Mouse (Mus musculus) frontal cortex, postnatal 14 days (tissue): ENCODE data around the gene Naa11.

ENCODE experiments used
- DNase-seq, 2 experiments: peaks; one replicate each; pipeline ENCODE4 v3.0.0; 2022; ENCODE audit warnings: low spot score in 2 of 2

Gene Naa11

DNA sequence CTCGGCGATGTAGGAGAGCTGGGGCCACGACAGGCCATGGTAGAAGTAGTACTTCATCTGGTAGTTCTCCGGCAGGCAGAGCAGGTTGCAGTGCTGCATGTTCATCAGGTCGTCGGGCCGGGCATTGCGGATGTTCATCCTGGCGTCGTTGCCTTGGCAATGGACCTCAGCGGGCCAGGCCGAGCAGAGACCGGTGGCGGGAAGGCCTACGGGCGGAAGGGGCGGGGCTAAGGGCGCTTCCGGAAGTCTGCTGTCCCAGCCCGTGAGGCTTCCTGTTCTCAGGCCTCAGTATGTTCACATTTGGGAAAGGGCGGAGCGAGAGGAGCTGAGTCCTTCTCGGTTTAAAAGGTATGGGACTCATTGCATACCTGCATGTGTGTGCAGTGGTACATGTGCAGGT, at the start of gene Naa11:
Gene Naa11, minus strand, starts transcription at position 220 of the 400 bp plus-strand sequence.
- DNase-seq, result no peak

DNA sequence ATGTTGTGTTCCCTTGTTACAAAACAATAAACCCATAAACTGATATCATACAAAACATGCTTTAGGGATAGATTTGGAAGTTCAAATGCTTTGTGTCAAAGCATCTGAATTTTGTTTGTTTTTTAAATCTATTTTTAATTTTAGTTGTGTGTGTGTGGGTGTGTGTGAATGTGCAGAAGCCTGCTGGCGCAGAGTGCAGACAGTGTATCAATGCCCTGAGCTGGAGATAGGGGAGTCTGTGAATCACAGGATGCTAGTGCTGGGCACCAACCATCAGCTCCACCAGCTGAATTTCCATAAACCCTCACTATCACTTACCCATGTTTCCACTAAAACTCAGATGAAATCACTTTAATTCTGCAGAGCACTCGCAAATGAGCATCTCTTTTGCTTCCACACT, 40.3 kb upstream of the Naa11 start:
- DNase-seq, result no peak

DNA sequence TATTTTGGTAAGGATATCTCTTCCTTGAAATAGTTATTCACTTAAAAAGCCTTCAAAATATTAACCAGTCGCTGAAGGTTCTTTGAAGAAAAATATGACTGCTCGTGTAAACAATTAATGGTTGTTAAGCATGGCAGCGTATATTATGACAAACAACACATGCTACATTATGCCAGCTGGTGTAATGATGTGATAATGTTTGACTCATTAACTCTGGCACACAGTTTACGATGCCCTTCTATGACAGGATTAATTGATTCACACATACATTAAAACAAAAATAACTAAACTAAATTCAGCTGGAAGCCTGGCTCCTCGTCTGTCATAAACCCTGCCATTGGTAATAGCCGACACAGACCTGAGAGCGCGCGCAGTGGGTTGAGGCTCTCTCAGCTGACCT, 37.8 kb upstream of the Naa11 start:
- DNase-seq, result no peak

DNA sequence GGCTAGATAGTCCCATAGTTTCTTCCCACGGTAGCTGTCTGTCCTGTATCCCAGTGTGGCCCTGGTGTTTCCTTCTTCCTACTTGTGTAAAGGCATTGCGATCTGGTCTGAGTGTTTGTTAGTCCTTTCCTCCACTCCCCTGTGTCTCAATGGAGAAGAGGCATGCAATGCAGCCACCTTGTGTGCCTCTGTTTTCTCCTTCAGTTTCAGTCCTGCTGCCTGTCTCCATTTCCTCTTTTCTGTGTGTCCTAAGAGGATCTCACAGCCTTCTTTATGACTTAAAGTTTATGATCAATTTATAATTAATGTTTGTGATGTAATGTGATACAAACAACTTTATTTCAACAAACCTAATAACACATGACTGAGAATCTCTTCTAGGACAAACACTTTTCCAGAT, 29.5 kb upstream of the Naa11 start:
- DNase-seq, result no peak

DNA sequence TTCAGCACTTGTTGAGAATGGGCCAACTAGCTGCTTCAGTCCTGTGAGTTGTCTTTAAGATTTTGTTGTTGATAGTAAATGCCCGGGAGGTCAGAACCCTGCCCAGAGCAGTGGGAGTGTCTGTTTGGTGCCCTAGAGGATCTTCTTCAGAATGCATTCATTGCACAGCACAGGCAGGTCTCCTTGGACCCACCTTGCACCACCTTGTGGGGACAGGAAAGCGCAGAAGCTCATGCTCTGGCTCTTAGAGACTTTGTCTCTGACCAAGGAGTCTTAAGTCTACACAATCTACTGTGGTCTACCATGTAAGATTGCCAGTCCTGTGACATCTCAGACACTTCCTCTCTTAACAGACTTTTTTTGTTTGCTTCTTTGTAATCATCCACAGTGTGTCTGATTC, 25.0 kb upstream of the Naa11 start:
- DNase-seq, result no peak

DNA sequence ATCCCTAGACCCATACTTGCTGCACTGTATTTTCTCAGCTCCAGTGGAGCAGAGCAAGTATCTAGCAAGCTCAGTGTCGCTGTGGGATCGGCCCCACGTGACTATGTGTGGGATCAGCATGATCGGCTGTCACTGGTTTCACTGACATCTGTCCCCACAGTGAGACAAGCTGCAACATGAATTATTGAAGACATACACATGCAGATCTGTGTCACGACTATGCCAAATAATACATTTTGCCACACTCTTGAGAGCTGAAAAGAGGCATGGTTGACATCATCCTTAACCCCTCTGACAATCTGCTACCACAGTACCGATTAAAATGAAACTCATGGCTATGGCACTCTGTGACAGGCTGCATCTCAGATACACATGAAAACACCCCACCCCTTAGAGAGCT, 23.7 kb upstream of the Naa11 start:
- DNase-seq, result no peak

DNA sequence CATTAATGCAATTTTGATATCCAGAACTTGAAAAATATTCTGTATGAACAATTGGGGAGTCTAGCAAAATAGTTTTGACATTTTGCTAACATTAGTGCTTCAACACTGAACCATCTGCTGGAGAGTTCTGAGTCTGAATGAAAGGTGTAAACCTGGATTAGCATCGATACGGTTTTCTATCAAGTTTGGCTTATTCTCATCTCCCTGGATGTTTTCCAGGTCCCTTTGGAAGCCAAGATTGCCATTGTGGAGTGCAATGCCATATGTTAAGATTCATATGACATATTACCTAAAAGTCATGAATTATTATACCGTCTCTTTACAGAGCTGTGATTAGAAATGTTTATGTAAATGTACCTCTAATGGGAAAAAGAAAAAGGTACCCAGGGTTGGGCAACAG, 21.5 kb upstream of the Naa11 start:
- DNase-seq, result no peak

DNA sequence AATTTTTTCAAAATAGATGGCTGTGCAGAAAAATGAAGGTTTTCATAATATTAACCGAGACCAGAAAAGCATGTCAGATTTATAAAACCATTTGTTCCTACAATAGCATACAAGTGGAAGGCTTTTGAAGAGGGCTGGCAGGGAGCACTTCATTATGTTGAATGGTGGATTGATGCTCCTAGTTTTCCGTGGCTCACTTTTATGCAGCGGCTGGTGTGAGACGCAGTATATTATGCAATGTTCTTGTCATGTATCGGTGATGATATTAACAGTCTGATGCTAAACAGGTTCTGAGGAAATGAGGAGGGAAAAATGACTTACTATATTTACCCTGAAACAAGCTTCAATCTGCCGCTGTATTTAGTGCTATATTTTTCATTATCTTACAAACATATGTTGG, 18.0 kb upstream of the Naa11 start:
- DNase-seq, result no peak

DNA sequence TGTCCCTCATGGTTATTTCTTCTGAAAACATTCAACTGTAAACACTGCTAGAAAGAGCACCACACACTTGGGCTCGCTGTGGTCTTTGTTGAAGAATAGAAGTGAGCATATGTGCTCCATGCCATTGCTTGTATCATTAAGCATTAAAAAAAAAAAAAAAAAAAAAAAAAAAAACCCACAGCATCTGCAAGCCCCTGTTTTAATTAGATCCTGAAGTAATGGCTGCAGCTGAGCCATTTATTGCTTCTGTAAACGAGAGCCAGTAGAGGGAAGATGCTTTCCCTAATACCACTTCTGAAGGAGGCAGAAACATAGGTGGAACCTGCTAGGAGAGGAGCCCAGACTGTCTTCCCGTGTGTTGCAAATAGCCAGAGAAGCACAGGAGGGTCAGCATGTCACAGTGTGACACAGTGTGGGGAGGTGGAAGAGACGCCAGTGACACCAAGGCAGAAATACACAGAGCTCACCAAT, 17.1 kb upstream of the Naa11 start:
- DNase-seq, result no peak

DNA sequence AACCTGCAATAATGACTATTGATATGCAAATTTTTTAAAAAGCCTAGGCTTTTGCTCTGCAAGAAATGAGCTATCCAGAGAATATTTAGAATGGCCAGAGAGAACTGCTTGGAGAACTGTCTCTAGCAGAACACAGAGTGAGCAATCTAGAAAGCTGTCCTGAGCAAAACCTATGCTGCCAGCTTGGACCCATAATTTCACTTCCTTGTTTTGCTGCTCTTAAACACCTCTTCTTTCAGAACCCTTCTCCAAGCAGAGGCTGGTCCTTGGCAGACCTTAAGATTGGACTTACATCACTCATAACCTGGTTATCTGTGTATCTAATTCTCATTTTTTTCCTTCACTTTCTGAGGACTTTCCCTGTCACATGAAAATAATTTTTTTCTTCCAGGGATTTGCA, 8.9 kb upstream of the Naa11 start:
- DNase-seq, result no peak

DNA sequence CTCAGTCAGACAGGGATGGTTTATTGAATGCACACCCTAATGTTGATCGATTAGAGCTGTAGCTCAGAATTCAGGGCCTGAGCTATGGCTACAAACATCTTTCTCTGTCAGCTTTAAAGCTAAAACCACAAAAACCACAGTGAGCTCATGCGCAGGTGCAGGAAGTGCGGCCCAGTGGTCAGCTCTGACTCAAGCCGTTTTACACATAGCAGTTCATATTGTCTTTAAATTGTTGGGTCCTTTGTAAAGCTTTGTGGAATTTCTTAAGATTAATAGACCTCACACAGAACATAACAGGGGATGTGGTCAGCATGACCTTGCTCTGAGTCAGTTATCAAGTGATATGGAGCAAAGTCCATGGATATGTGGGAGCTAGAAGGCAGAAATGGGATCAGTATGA, 5.4 kb upstream of the Naa11 start:
- no peak for DNase-seq

DNA sequence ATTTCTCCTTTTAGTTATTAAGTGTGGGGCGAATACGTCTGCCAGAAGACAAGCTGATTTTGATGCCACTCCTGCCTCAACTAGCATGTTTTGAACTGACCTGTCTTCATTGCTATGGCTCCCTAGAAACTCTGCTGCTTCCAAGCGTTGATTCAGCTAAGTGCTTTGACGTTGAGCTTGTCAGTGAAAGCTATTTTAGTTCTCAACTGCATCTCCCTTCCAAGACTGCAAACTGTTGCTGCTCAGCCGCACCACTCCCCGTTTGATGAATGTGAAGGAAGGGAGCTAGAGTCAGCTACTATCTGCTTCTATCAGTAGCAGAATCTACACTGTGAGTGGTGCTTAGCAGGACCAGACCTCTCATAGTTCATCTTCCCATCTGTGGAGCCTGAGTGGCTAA, 4.6 kb downstream of the Naa11 start:
- peak; percentile 18 to 23 for DNase-seq

DNA sequence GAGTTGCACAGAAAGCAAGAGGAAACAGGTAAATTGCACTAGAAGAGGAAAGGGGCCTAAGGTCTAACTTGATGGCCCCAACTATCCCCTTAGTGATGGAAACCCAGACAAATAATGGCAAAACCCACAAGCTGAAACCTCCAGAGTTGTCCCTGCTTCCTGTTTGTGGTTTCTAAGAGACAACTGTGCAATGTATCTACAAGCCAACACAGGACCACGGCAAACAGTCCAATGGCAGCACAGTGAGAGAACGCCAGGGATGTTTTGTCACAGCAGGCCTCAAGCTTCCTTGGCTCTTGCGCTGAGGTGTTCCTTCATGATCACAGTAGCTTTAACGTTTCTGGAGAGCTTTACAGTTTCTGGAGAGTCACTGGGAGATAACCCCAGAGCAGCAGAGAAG, 7.8 kb downstream of the Naa11 start:
- no peak for DNase-seq

DNA sequence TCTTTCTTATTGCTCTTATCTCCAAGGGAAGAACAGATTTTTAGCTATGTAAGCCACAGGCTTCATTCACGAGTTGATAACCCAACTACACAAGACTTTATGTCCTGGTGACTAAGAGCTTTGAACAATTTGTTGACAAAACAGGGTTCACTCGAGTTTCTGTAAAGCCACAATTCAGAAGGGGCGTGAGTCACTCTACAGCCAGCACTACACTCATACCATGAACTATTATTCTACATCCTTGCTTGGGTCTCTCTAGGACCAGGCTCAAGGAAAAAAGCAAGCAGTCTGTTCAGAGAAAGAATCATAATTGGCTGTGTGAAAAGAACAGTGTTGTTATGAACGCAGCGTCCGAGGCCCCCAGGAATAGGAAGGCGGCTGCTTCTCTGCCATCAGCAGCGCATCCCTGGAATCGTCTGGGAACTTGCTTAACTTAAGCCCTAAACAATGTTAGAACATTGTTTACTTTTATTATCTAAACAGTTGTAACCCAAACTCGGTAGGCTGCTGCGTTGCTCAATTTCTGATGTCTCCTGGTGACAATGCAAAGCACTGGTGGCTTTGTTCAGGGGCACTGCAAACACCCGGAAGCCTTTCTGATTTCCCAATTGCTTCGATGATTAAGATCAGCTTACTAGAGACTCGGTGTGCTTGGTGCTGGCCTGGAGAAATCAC, 9.5 kb downstream of the Naa11 start:
- DNase-seq, result no peak

DNA sequence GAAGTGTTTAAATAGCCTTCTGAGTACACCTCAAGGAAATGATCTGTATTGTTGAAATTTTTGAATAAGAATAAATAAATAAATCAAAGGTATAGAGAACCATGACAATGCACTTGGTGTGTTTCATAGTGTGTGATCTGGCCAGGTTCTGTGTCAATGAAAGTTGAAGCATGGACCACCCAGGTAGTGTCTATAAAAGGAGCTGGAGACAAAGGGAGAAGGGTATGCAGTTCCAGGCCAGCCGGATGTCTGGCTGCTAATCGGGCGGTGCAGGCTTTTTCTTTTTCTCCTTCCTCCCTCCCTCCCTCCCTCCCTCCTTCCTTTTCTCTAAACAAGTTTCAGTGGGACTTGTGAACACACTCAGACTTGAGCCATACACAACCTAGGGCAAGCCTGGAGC, 12.2 kb downstream of the Naa11 start:
- no peak for DNase-seq

DNA sequence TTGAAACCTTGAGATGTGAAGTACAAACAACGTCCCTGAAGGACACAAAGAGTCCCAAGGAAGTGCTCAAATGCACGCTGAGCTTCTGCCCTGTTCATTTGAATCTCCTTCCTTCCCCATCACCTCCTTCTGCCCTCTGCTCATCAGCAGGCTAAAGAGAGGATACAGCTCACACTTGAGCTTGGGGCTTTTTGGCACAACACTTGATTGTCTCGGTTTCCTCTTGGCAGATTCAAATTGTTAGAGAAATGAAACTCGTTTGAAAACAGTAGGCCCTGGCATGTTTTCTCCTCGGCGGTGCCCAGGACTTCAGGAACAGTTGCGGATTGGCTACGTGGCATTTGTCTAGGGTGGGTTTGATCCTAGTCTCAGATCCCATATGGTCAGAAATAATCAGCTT, 27.4 kb downstream of the Naa11 start:
- no peak for DNase-seq

DNA sequence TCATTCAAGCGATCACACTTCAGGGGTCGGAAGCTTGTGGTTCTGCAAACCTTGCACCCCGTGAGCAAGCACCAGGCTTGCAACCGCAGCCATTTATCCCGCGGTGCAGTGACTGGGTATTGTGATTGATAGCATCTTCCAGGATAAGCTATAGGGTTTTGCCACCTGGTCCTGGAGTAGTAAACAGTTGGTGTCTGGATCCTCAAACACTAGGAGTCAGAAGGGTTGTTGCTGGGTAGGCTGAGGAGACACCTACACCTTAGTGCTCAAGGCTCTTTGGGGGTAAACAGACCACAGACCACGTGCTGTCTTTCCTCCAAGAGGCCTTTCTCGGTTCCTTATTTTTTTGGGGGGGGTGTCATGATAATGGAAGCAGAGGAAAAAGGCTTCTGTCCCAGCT, 27.9 kb downstream of the Naa11 start:
- DNase-seq, result no peak

DNA sequence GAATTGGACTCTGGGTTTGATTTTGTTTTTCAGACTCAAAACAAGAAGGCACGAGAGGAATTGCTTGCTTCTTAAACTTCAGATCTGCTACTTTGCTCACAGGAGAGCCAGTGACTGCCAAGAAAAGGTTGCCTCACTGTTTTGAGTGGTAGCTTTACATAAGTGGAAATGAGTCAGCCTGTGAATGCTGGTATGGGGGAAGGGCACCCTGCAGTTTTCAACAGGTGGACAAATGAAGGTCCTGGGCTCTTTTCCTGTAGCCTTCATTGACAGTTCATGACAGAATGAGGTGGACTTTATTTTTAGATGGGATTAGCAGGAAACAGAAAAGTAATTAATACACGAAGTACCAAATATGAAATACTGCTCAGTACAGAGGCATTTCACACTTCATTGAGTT, 29.6 kb downstream of the Naa11 start:
- DNase-seq, result no peak

DNA sequence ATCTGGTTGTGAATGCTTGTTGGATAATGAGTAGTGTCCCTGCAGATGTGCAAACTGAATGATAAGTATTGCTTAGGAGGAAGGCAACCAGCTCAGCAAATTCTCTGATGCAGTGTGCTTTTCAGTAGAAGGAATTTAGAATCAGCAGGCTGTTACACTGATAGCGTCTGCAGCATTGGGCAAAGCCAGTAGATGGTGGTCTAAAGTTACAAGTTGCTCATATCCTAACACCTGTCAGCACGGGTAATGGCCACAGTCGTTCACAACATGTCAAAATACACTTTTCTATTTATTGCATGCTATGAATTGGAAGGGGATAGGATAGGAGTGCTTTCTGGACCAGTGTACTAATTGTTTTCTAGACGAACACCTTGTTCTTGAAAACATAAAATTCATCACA, 33.1 kb downstream of the Naa11 start:
- no peak for DNase-seq

DNA sequence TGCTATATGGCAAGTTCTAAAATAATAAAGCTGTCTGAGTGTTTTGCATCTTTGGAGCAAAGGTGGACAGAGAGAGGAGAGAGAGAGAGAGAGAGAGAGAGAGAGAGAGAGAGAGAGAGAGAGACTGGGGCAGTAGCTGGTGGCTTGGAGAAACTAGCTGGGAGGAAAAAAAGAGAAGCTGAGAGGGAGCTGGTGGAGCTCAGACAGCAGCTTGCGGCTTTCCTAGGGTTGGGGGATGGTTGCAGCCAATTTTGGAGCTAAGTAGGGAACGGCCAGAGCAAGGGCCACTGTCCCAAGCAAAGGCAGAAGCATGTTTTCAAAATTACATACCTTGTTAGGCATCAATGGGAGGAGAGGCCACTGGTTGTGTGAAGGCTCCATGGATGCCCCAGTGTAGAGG, 36.0 kb downstream of the Naa11 start:
- DNase-seq, result no peak

DNA sequence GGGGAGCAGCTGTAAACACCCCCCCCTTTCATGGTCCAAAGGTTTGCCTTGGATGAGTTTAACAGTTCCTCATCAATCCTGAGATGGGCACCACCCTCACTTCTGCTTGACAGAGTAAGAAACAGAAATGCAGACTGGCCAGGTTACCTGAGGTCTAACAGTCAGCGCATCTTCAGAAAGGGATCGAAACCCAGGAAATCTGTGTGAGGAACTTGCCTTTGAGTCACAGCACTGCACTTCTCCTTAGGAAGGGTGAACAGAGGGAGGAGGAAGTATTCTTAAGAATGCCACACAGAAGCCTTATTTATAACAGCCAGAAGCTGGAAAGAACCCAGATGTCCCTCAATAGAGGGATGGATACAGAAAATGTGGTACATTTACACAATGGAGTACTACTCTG, 37.0 kb downstream of the Naa11 start:
- no peak for DNase-seq

DNA sequence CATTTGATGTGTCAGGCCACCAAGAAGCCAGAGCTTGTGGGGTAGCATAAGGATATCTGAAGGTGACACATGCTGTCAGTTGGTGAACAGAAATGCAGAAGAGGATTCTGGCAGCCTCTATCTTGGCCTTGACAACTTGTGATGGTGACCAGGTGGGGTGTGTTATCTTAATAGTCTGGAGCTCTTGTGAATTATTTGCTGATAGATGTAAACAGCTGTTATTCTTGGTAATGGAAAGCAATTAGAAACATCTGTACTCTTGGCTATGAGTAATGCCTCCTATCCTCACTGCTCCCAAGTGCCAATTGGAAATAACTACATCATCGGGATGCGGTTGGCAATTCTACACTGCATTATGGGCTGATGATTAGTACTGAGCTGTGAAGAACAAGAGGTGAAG, 43.4 kb downstream of the Naa11 start:
- no peak for DNase-seq

DNA sequence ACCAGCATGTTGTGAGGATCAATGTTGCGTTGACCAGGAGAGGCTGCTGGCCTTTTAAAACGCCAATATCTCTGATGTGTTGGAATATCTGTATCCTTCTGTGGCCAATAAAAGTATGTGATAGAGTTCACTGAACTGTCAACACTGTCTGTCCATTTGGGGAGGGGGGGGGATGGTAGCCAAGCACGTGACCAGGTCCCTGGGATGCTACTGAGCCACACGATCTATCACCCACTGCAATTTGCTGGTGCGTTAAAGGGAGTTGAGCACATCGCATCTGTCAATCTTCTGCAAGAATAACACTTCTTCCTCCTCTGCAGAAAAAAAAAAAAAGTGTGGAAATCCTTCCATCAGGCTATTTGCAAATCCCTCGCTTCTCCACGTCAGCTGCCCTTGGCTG, 43.9 kb downstream of the Naa11 start:
- DNase-seq, result no peak

DNA sequence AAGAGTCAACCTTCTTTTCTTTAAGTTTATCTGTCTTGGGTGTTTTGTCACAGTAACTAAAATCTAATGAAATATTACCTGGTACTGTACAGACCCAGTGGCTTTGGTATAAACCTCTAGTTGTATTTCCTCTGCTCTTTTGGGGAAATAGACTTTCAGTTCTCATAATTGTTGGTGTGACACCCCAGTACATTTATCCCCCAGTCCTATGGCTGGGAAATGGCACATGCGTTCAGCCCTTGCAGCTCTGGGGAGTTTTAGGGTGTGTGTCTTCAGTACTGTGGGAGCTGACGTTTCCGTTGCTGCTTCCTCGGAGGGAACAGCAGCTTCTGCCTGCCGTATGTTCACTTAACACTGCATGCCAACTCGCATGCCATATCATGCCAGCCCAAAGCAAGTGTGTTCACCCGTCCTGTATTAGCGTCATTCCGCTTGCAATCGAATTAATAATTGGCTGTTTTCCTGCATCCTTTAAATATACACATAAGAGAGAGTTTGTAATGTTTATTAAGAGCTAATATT, 46.4 kb downstream of the Naa11 start:
- DNase-seq, result no peak
